Mouse (Mus musculus) gastrocnemius, postnatal 10 days (tissue): ENCODE measurements around the gene Itga9. TPM values are rescaled to one million over a fixed set of nuclear protein-coding genes. Genes with fewer than 3 reads are reported as not detected.

Source experiments
- DNase-seq: peaks from one replicate; pipeline ENCODE4 v3.0.0; 2021; ENCODE audit warnings: mixed read lengths
- total RNA-seq, 2 experiments: library from RNA; stranded (reverse); gene quantifications; 2 replicates each; pipeline ENCODE4 v1.2.3; 2021

Itga9 gene
- total RNA-seq, 2 experiments from 2014 or later = 27.0 to 31.1 TPM

- no peak for DNase-seq
Measured at GRCm38 (mm10) chr9:118821220-118822185, 215.0 kb downstream of the Itga9 start.

DNA sequence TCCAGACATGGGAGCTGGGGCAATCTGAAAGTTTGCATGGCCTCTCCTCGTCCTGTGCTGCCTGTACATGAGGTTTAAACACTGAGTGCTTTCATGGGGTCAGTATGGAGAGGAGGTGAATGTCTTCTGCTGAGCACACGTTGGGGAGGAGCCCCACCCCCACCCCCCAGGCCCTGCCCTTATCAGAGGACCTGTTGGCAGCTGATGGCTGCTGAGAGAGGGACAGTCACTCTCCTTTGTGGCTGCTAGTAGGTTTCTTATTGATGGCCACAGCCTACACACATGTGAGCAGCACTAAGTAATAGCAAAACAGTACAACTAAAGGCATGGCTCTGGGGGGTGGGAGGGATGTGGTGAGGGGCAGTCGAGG is 215.7 kb downstream of the Itga9 start:
- DNase-seq = no peak

- DNase-seq = no peak
Measured at GRCm38 (mm10) chr9:118822581-118822980, 216.1 kb downstream of the Itga9 start.

- peak; percentile 59 for DNase-seq
Measured at GRCm38 (mm10) chr9:118831080-118831479, 224.6 kb downstream of the Itga9 start.

GRCm38 (mm10) chr9:118832533-118832932 is 226.0 kb downstream of the Itga9 start:
- no peak for DNase-seq

DNA sequence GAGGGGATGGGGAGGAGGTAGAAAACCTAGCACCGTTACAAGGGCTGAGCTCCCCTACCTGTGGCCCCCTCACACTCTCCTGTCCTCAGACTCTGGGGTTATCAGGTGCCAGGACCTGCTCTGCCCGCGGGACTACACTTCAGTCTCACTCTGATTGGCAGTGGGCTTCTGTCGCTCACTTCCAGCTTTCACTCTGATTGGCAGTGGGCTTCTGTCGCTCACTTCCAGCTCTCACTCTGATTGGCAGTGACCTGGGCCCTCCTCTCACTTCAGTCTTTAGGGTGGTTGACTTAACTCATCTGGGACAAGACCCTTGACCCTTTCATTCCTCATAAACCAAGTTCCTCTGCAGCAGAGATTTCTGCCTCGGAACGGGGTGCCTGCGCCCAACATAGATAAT is 226.9 kb downstream of the Itga9 start:
- no peak for DNase-seq

DNA sequence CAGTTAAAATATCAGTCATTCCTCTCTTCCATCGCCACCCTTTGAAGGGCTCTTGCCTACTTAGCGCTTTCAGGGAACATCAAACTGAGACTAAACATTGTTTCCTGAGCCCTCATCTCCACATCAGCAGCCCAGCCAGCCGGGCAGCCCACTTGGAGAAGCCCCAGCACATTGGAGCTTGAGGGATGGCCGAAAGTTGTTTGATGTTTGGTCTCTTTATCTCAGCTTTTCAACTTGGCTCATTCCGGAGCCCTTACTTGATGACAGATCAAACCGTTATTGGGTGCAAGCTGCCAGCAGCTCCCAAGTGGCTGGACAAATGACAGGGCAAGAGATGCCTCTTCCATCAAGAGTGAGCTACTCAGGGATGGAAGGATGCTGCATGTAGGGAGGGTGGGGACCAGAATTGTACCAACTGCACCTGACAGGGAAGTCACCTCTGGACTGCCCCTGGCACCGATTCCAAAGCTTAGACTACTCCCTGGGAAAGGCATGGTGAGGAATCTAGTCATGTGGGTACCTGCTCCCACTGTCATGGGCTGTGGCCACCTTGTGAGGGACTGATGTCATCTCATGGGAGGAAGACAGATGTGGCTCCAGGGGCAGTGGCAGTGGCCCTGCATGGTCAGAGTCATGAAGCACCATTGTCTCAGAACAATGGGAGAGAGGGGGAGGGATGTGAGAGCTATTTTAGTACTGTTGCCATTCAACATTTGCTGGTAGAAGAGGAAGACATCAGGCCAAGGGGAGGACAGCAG is 232.6 kb downstream of the Itga9 start:
- no peak for DNase-seq

DNA sequence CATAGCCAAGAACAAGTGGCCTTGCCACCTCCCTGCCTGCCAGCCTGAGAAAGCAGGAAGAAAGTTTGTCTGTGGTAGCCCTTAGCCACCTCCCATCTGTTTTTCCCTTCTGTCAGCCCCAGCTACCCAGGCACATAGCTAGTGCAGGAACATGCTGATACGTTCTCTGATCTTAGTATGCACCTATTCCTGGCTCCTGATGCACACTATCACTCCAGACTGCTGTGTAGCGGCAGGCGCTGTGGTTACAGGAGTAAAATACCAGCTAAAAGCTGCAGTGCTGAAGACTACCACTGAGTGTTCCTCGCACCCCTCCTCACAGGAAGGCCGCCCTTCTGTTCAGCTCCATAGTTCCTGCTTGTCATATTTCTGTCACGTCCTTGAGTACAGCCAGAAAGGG is 234.8 kb downstream of the Itga9 start:
- no peak for DNase-seq

DNA sequence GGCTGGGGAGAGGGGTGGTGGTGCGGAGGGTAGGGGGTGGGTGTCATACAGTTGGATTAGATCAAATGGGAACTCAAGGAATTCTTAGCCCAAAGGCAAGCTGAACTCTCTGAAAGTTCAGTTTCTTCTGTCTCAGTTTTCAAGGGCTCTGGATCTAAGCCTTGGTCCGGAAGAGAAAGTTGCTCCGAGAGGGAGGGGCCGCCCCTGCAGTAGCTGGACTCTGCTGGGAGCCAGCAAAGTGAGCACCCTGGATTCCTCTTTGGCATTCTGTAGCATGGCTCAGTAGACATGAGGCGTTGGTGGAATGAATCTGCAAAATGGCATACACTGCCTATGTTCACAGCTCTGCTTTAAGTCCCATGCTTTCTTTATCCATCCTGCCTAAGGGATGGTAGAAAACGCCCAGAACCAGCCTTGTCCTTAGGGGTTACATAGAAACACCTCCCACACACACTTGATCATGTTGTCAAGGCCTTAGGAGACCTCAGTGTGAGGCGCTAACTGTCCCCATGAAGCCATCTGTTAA is 235.5 kb downstream of the Itga9 start:
- DNase-seq = no peak

DNA sequence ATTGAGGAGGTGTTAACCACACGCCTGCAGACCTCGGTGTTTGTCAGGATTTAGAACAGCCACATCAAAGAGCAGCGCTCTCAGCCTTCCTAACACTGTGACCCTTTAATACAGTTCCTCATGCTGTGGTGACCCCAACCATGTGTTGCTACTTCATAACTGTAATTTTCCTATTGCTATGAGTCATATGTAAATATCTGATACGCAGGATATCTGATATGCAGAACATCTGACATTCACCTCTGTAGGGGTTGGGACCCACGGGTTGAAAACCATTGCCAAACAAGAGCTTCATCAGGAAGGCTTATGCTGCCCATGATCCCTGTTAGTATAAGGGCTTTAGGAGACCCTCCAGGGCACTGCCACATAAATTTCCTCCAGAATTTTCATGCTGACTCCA is 237.2 kb downstream of the Itga9 start:
- no peak for DNase-seq

- DNase-seq = no peak
Measured at GRCm38 (mm10) chr9:118845003-118845402, 238.5 kb downstream of the Itga9 start.

- no peak for DNase-seq
Measured at GRCm38 (mm10) chr9:118846766-118847165, 240.3 kb downstream of the Itga9 start.

DNA sequence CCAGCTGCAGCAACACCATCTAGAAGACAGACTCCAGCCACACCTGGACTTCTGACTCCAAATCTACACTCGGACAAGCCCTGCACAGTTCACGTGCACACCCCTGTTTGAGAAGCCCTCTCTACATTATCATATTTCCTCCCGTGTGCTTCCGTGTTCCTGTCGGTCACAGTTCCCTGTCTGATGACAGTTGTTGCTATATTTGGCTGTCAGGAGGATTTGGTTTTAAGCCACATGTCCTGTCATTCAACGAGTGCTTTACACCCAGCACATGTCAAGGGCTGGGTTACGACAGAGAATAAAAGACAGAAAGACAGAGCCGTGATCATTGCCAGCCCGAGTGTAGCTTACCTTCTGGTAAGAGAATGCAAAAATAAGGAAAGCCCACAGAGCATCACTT is 250.2 kb downstream of the Itga9 start:
- DNase-seq = no peak

DNA sequence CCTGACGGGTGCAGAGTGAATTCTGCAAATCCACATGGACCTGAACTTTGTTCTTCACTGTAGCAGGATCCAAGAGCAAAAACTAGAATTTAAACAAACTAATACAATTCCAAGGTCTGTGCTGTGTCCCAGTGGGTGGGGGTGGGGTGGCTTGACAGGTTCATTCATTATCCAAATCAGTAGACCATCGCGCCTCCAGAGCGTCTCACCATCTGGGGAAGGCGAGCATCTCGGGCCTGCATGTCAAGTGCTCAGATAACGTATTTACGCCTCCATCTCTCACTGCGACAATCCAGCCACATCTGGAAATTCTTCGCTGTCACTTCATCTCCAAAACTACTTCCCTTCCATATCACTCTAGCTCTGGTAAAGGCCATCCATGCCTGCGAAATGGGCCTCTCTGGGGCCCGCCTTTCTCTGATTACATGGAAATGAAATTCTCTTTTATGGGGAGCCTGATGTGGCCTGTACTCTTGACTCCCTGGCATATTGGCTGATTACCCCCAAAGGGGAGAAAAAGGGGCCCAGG is 254.2 kb downstream of the Itga9 start:
- no peak for DNase-seq

DNA sequence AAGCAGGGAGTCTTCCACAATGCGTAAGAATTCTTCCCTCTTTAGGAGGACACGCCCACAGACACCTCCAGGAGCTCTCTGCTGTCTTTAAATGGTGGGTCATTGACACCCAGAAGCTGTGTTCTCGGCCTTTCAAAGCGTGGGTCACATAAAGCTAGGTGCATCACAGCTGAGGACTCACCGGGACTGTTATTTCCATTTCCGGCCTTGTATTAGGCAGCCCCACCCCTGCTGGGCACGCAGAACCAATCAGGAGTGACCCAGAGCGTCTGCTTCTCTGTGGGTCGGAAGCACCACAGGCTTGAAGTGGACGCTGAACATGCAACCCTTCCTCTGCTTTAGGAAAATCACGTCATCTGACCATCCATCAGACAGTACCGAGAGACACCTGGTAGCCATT is 255.7 kb downstream of the Itga9 start:
- no peak for DNase-seq

GRCm38 (mm10) chr9:118862852-118863260 is 256.4 kb downstream of the Itga9 start:
- DNase-seq = no peak

DNA sequence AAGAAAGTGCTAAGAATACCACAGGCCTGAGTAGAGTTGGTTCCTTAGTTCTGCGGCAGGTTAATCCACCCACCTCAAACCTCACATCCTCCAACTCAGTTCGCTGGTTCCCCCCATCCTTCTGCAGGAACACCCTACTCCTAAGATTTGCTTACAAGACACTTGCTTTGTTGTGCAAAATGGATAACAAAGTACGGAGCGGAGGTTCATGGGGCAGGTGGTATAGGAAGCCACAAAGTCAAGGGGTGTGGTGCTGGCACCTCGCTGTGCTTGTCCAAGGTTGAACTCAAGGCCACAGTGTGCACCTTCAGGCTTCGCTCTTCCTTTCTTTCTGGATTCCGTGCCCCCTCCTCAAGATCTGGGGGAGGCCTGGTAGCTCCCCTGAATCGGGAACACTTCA is 257.0 kb downstream of the Itga9 start:
- DNase-seq = no peak

DNA sequence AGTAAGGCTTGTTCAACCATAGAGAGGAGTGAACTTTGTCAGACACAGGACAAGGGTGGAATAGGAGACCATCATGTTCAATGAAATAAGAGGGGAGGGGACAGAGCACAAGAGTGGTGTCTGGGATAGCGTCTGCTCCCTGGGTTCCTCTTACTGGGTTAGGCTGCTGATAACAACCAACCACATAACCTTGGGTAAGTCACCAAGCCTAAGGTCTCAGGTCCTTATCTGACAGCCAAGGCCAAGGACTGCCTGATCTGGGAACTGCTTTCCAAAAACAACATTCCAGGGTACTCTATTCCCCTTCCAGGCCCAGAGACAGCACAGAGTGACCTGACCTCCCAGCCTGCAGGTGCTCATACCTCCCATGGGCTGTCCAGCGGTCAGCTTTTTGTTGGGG is 260.5 kb downstream of the Itga9 start:
- DNase-seq = no peak

- no peak for DNase-seq
Measured at GRCm38 (mm10) chr9:118867851-118868250, 261.4 kb downstream of the Itga9 start.

DNA sequence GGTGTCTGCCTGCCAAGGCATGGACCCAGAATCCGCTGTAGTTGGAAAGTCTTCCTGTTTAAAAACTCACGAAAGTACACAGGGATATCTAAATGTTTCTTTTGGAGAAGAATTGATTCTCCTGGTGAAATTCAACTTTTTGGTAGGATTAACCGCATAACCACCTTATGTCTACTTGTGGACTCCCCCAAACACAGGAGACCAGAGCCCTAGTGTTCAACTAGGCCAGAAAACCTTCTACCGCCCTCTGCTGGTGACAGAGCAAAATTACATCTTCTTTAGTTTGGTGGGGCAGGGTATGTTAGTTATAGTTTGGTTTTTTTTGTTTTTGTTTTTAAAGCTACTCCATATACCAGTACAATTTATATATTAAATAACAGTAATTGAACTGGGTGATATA is 264.6 kb downstream of the Itga9 start:
- DNase-seq = peak; percentile 55

GRCm38 (mm10) chr9:118873031-118873430 is 266.5 kb downstream of the Itga9 start:
- DNase-seq = no peak

DNA sequence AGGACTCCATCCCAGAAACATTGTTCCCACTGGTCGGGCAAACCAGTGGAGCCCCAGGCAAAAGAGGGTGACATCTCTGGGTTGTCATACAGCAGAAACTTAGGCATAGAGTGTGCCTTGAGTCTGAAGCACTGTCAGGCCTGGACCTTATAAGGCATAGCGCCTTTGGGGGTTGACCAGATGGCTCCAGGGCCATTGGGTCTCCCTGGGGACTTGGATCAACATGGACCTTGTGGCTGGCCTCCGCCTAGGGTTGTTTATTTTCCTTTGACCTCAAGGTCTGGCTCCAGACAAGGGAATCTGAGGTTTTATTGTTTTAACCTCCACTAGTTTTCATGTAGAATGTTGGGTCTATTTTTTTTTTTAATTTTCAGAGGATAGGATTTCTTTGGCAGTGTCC is 267.1 kb downstream of the Itga9 start:
- DNase-seq = no peak

DNA sequence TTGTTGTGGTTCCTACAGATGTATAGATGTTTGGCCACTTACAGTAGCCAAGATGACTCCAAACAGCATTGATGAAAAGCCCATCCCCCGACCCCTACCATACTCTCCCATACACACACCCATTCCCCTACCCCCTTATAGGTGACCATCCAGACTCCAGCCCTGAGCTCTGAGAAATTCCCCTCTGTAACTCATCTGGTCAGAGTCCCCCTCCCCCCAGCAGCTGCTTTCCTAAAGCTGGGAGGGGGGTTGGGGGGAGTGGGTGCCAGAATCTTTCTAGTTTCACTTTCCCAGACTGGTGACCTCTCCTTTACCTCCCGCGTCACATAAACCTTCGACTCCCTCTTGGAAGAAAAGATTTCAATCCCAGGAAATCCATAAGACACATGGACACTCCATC is 269.2 kb downstream of the Itga9 start:
- DNase-seq = no peak
